Mouse (Mus musculus): ENCODE data around the gene Ccdc174. TPM values are rescaled to one million over a fixed set of nuclear protein-coding genes. Genes with fewer than 3 reads are reported as not detected.

Ccdc174 gene
- polyA plus RNA-seq, 1 experiment from 2014 or later = 27.2 TPM

- no peak overlapping the region for H3K4me2 ChIP-seq (replicated peaks; ENCODE audit: low read depth)
- no peaks in the 10 kb centered on the region for H3K36me3 ChIP-seq (ENCODE audit: control insufficient read depth, insufficient read depth)
- H3K27ac ChIP-seq (ENCODE audit: low read depth, low read length) = no peak overlapping the region
- H3K9ac ChIP-seq (ENCODE audit: low read depth, low read length) = no peak overlapping the region
- no peak for ATAC-seq
- H3K27me3 ChIP-seq (replicated peaks; ENCODE audit: control insufficient read depth, insufficient read depth, low read length) = peaks cover 3% of the 10 kb centered on the region; the same call in 1 of the 2 replicates
- peak; percentile 86 for TF ChIP-seq CTCF (IDR thresholded peaks at IDR 0.05; ENCODE audit: low read depth)
- 10% methylated on average over 2 of the region's 2 CpGs for WGBS
- H3K4me1 ChIP-seq (replicated peaks; ENCODE audit: control insufficient read depth, insufficient read depth, low read length) = no peaks in the 10 kb centered on the region
- H3K9me3 ChIP-seq (ENCODE audit: control insufficient read depth) = no peaks in the 10 kb centered on the region
- no peak overlapping the region for H3K4me3 ChIP-seq (ENCODE audit: low read depth, low read length)
Measured at GRCm38 (mm10) chr6:91852550-91852949, 25.3 kb upstream of the Ccdc174 start.

- no peak for ATAC-seq
- WGBS = 62% methylated on average over 5 of the region's 5 CpGs
- Histone ChIP-seq H3K4me2 (replicated peaks; ENCODE audit: low read depth) (no peak overlapping the region), H3K27ac (ENCODE audit: low read depth, low read length) (no peak overlapping the region), H3K4me1 (replicated peaks; ENCODE audit: control insufficient read depth, insufficient read depth, low read length) (no peaks in the 10 kb centered on the region), H3K4me3 (ENCODE audit: low read depth, low read length) (no peak overlapping the region), H3K36me3 (ENCODE audit: control insufficient read depth, insufficient read depth) (no peaks in the 10 kb centered on the region), H3K9me3 (ENCODE audit: control insufficient read depth) (no peaks in the 10 kb centered on the region), H3K27me3 (replicated peaks; ENCODE audit: control insufficient read depth, insufficient read depth, low read length) (peaks cover 3% of the 10 kb centered on the region; the same call in 1 of the 2 replicates), H3K9ac (ENCODE audit: low read depth, low read length) (no peak overlapping the region)
- TF ChIP-seq CTCF (IDR thresholded peaks at IDR 0.05; ENCODE audit: low read depth) = no peak
Measured at GRCm38 (mm10) chr6:91858339-91858738, 19.5 kb upstream of the Ccdc174 start.

GRCm38 (mm10) chr6:91862848-91863247 is 15.0 kb upstream of the Ccdc174 start:
- Histone ChIP-seq H3K27ac (ENCODE audit: low read depth, low read length) (no peak overlapping the region), H3K9me3 (ENCODE audit: control insufficient read depth) (no peaks in the 10 kb centered on the region), H3K4me2 (replicated peaks; ENCODE audit: low read depth) (no peak overlapping the region), H3K27me3 (replicated peaks; ENCODE audit: control insufficient read depth, insufficient read depth, low read length) (no peaks in the 10 kb centered on the region), H3K9ac (ENCODE audit: low read depth, low read length) (no peak overlapping the region), H3K4me1 (replicated peaks; ENCODE audit: control insufficient read depth, insufficient read depth, low read length) (no peaks in the 10 kb centered on the region), H3K36me3 (ENCODE audit: control insufficient read depth, insufficient read depth) (no peaks in the 10 kb centered on the region), H3K4me3 (ENCODE audit: low read depth, low read length) (no peak overlapping the region)
- no peak for ATAC-seq
- TF ChIP-seq CTCF (IDR thresholded peaks at IDR 0.05; ENCODE audit: low read depth) = no peak

- ATAC-seq = no peak
- Histone ChIP-seq H3K27ac (ENCODE audit: low read depth, low read length) (no peak overlapping the region), H3K4me3 (ENCODE audit: low read depth, low read length) (no peak overlapping the region), H3K4me1 (replicated peaks; ENCODE audit: control insufficient read depth, insufficient read depth, low read length) (no peaks in the 10 kb centered on the region), H3K9me3 (ENCODE audit: control insufficient read depth) (no peaks in the 10 kb centered on the region), H3K4me2 (replicated peaks; ENCODE audit: low read depth) (no peak overlapping the region), H3K27me3 (replicated peaks; ENCODE audit: control insufficient read depth, insufficient read depth, low read length) (no peaks in the 10 kb centered on the region), H3K9ac (ENCODE audit: low read depth, low read length) (no peak overlapping the region), H3K36me3 (ENCODE audit: control insufficient read depth, insufficient read depth) (no peaks in the 10 kb centered on the region)
- WGBS = 73% methylated on average over 5 of the region's 5 CpGs
- TF ChIP-seq CTCF (IDR thresholded peaks at IDR 0.05; ENCODE audit: low read depth) = no peak
Measured at GRCm38 (mm10) chr6:91864595-91864994, 13.3 kb upstream of the Ccdc174 start.

GRCm38 (mm10) chr6:91865601-91866000 is 12.3 kb upstream of the Ccdc174 start:
- ATAC-seq = no peak
- Histone ChIP-seq H3K36me3 (ENCODE audit: control insufficient read depth, insufficient read depth) (no peaks in the 10 kb centered on the region), H3K4me3 (ENCODE audit: low read depth, low read length) (no peak overlapping the region), H3K4me2 (replicated peaks; ENCODE audit: low read depth) (no peak overlapping the region), H3K9ac (ENCODE audit: low read depth, low read length) (no peak overlapping the region), H3K27me3 (replicated peaks; ENCODE audit: control insufficient read depth, insufficient read depth, low read length) (no peaks in the 10 kb centered on the region), H3K27ac (ENCODE audit: low read depth, low read length) (no peak overlapping the region), H3K4me1 (replicated peaks; ENCODE audit: control insufficient read depth, insufficient read depth, low read length) (no peaks in the 10 kb centered on the region), H3K9me3 (ENCODE audit: control insufficient read depth) (no peaks in the 10 kb centered on the region)
- WGBS = 82% methylated on average over 11 of the region's 11 CpGs
- no peak for TF ChIP-seq CTCF (IDR thresholded peaks at IDR 0.05; ENCODE audit: low read depth)

GRCm38 (mm10) chr6:91868091-91868490 is 9.8 kb upstream of the Ccdc174 start:
- no peak for ATAC-seq
- no peaks in the 10 kb centered on the region for H3K36me3 ChIP-seq (ENCODE audit: control insufficient read depth, insufficient read depth)
- WGBS = 89% methylated on average over 5 of the region's 5 CpGs

GRCm38 (mm10) chr6:91872781-91873180 is 5.1 kb upstream of the Ccdc174 start:
- Histone ChIP-seq H3K4me1 (replicated peaks; ENCODE audit: control insufficient read depth, insufficient read depth, low read length) (no peaks in the 10 kb centered on the region), H3K9ac (ENCODE audit: low read depth, low read length) (no peak overlapping the region), H3K9me3 (ENCODE audit: control insufficient read depth) (no peaks in the 10 kb centered on the region), H3K27me3 (replicated peaks; ENCODE audit: control insufficient read depth, insufficient read depth, low read length) (no peaks in the 10 kb centered on the region), H3K36me3 (ENCODE audit: control insufficient read depth, insufficient read depth) (no peaks in the 10 kb centered on the region), H3K4me2 (replicated peaks; ENCODE audit: low read depth) (no peak overlapping the region), H3K27ac (ENCODE audit: low read depth, low read length) (no peak overlapping the region), H3K4me3 (ENCODE audit: low read depth, low read length) (no peak overlapping the region)
- no peak for TF ChIP-seq CTCF (IDR thresholded peaks at IDR 0.05; ENCODE audit: low read depth)
- WGBS = 47% methylated on average over 2 of the region's 2 CpGs
- no peak for ATAC-seq

More at GRCm38 (mm10) chr6:91868091-91868490, 9.8 kb upstream of the Ccdc174 start:
- H3K4me1 ChIP-seq (replicated peaks; ENCODE audit: control insufficient read depth, insufficient read depth, low read length) = no peaks in the 10 kb centered on the region
- H3K4me2 ChIP-seq (replicated peaks; ENCODE audit: low read depth) = no peak overlapping the region
- H3K27me3 ChIP-seq (replicated peaks; ENCODE audit: control insufficient read depth, insufficient read depth, low read length) = no peaks in the 10 kb centered on the region
- H3K27ac ChIP-seq (ENCODE audit: low read depth, low read length) = no peak overlapping the region
- TF ChIP-seq CTCF (IDR thresholded peaks at IDR 0.05; ENCODE audit: low read depth) = no peak
- H3K9ac ChIP-seq (ENCODE audit: low read depth, low read length) = no peak overlapping the region
- H3K4me3 ChIP-seq (ENCODE audit: low read depth, low read length) = no peak overlapping the region
- no peaks in the 10 kb centered on the region for H3K9me3 ChIP-seq (ENCODE audit: control insufficient read depth)
